Mouse (Mus musculus) skeletal muscle tissue, adult 2 months (tissue): ENCODE data around the gene Pde7b.
A peak's percentile ranks its signal among the peaks of the same experiment; 100 is the strongest.

ENCODE experiments used
- DNase-seq: peaks from one replicate; pipeline ENCODE4 v3.0.0-alpha.2; 2012; ENCODE audit warnings: low read depth, low spot score

The Pde7b gene

GRCm38 (mm10) chr10:20724906-20725305, at the start of gene Pde7b:
Gene Pde7b, minus strand, starts transcription at chr10:20725078.
- DNase-seq = peak; percentile 93

- no peak for DNase-seq
Measured at GRCm38 (mm10) chr10:20772056-20772455, 47.2 kb upstream of the Pde7b start.

GRCm38 (mm10) chr10:20770418-20770888, 45.6 kb upstream of the Pde7b start:
- DNase-seq = no peak

GRCm38 (mm10) chr10:20769557-20770417, 44.9 kb upstream of the Pde7b start:
- DNase-seq = no peak

- DNase-seq = no peak
Measured at GRCm38 (mm10) chr10:20764352-20764751, 39.5 kb upstream of the Pde7b start.

- no peak for DNase-seq
Measured at GRCm38 (mm10) chr10:20758939-20759338, 34.1 kb upstream of the Pde7b start.

GRCm38 (mm10) chr10:20758259-20758658, 33.4 kb upstream of the Pde7b start:
- DNase-seq = no peak

- no peak for DNase-seq
Measured at GRCm38 (mm10) chr10:20756219-20756618, 31.3 kb upstream of the Pde7b start.

GRCm38 (mm10) chr10:20752883-20753282, 28.0 kb upstream of the Pde7b start:
- DNase-seq = no peak

GRCm38 (mm10) chr10:20750642-20751251, 25.9 kb upstream of the Pde7b start:
- DNase-seq = no peak

GRCm38 (mm10) chr10:20748938-20749337, 24.1 kb upstream of the Pde7b start:
- DNase-seq = no peak

GRCm38 (mm10) chr10:20747229-20747628, 22.4 kb upstream of the Pde7b start:
- DNase-seq = no peak

- peak; percentile 33 for DNase-seq
Measured at GRCm38 (mm10) chr10:20739801-20740200, 14.9 kb upstream of the Pde7b start.

GRCm38 (mm10) chr10:20737146-20737545, 12.3 kb upstream of the Pde7b start:
- no peak for DNase-seq

GRCm38 (mm10) chr10:20735775-20736449, 11.0 kb upstream of the Pde7b start:
- DNase-seq = no peak

GRCm38 (mm10) chr10:20733576-20733975, 8.7 kb upstream of the Pde7b start:
- no peak for DNase-seq

- DNase-seq = no peak
Measured at GRCm38 (mm10) chr10:20732180-20732579, 7.3 kb upstream of the Pde7b start.

- DNase-seq = no peak
Measured at GRCm38 (mm10) chr10:20730034-20730433, 5.2 kb upstream of the Pde7b start.

GRCm38 (mm10) chr10:20725384-20725983, 606 bp upstream of the Pde7b start:
- DNase-seq = no peak

- no peak for DNase-seq
Measured at GRCm38 (mm10) chr10:20724451-20724850, 427 bp downstream of the Pde7b start.

GRCm38 (mm10) chr10:20723962-20724361, 916 bp downstream of the Pde7b start:
- no peak for DNase-seq

GRCm38 (mm10) chr10:20723521-20723915, 1.4 kb downstream of the Pde7b start:
- DNase-seq = no peak
